Mouse (Mus musculus) heart, adult 2 months (tissue): Measurements from ENCODE around the gene Ajm1.

ENCODE experiments used
- CTCF ChIP-seq: fragments of 200-600 bp; IDR thresholded peaks from 2 replicates; pipeline ENCODE4 v1.8.1; 2022; ENCODE audit warnings: antibody characterized with exemption, mild to moderate bottlenecking, moderate library complexity
- EP300 ChIP-seq: fragments of 200-500 bp; IDR thresholded peaks from 2 replicates; pipeline ENCODE4 v1.6.1; 2011; ENCODE audit warnings: low read depth, low read length, control low read depth; ENCODE audit not compliant: insufficient read depth

- TF ChIP-seq EP300 (no peak), CTCF (no peak)
These were observed 6.8 kb upstream of the Ajm1 start for GRCm38 (mm10) chr2:25588227-25588907.
